Mouse (Mus musculus): ENCODE data around the gene Crip3. TPM values are rescaled to one million over a fixed set of nuclear protein-coding genes. Genes with fewer than 3 reads are reported as not detected.

Gene Crip3
- polyA plus RNA-seq (2017; shearing (Covaris generic)) = not detected

GRCm38 (mm10) chr17:46428761-46429414 is at the start of gene Crip3:
Crip3 (plus strand) TSS chr17:46428926.

GRCm38 (mm10) chr17:46383294-46384060 is 45.2 kb upstream of the Crip3 start, which contains the start of gene Zfp318:
Zfp318 (plus strand) TSS chr17:46383731.

GRCm38 (mm10) chr17:46438298-46438873 is 9.7 kb downstream of the Crip3 start, which contains the start of gene Slc22a7:
Slc22a7 (minus strand) TSS chr17:46438457.

Other genes with a start within 250 kb of the Crip3 start
- gene Polh, start 226.3 kb upstream of the Crip3 start, polyA plus RNA-seq (2017; shearing (Covaris generic)) = 3.1 TPM
- 23.4 TPM for gene Xpo5, start 226.1 kb upstream of the Crip3 start, polyA plus RNA-seq (2017; shearing (Covaris generic))
- gene Polr1c, start 180.9 kb upstream of the Crip3 start, polyA plus RNA-seq (2017; shearing (Covaris generic)) = 69.3 TPM
- gene Yipf3, start 180.8 kb upstream of the Crip3 start, polyA plus RNA-seq (2017; shearing (Covaris generic)) = 150 TPM
- not detected for gene Lrrc73, start 175.4 kb upstream of the Crip3 start, polyA plus RNA-seq (2017; shearing (Covaris generic))
- 57.7 TPM for gene Tjap1, start 145.9 kb upstream of the Crip3 start, polyA plus RNA-seq (2017; shearing (Covaris generic))
- not detected for gene Dlk2, start 131.5 kb upstream of the Crip3 start, polyA plus RNA-seq (2017; shearing (Covaris generic))
- gene Abcc10, start 100.6 kb upstream of the Crip3 start, polyA plus RNA-seq (2017; shearing (Covaris generic)) = 6.7 TPM
- gene Zfp318, start 45.2 kb upstream of the Crip3 start, polyA plus RNA-seq (2017; shearing (Covaris generic)) = 10.6 TPM
- gene Slc22a7, start 9.5 kb downstream of the Crip3 start, polyA plus RNA-seq (2017; shearing (Covaris generic)) = not detected
- gene Ttbk1, start 58.7 kb downstream of the Crip3 start, polyA plus RNA-seq (2017; shearing (Covaris generic)) = 0.13 TPM
- gene Dnph1, start 67.8 kb downstream of the Crip3 start, polyA plus RNA-seq (2017; shearing (Covaris generic)) = 0.96 TPM
- gene Cul9, start 117.5 kb downstream of the Crip3 start, polyA plus RNA-seq (2017; shearing (Covaris generic)) = 5.4 TPM
- 26.4 TPM for gene Srf, start 127.2 kb downstream of the Crip3 start, polyA plus RNA-seq (2017; shearing (Covaris generic))
- not detected for gene Ptk7, start 200.6 kb downstream of the Crip3 start, polyA plus RNA-seq (2017; shearing (Covaris generic))
- 17.7 TPM for gene Klc4, start 217.1 kb downstream of the Crip3 start, polyA plus RNA-seq (2017; shearing (Covaris generic))
- gene Mrpl2, start 217.3 kb downstream of the Crip3 start, polyA plus RNA-seq (2017; shearing (Covaris generic)) = 34.7 TPM
- 1.5 TPM for gene Cul7, start 221.4 kb downstream of the Crip3 start, polyA plus RNA-seq (2017; shearing (Covaris generic))
- gene Rrp36, start 245.4 kb downstream of the Crip3 start, polyA plus RNA-seq (2017; shearing (Covaris generic)) = 36.3 TPM
- gene Mea1, start 249.9 kb downstream of the Crip3 start, polyA plus RNA-seq (2017; shearing (Covaris generic)) = 81.7 TPM